Mouse (Mus musculus): ENCODE measurements around the gene Srrm4. TPM values are rescaled to one million over a fixed set of nuclear protein-coding genes. Genes with fewer than 3 reads are reported as not detected.
A peak's percentile ranks its signal among the peaks of the same experiment; 100 is the strongest.

Srrm4 gene
- polyA plus RNA-seq, 1 experiment from 2014 or later, result 0.42 TPM

- H3K9me3 ChIP-seq (replicated peaks), result no peaks in the 10 kb centered on the region
- H3K27me3 ChIP-seq, result peaks cover 19% of the 10 kb centered on the region; the same call in 1 of the 2 replicates
- WGBS, result 76% methylated on average over 19 of the region's 19 CpGs
- H3K4me3 ChIP-seq (replicated peaks), result no peak overlapping the region
- H3K36me3 ChIP-seq, result no peaks in the 10 kb centered on the region
- no peak overlapping the region for H3K27ac ChIP-seq
- peaks cover 4% of the 10 kb centered on the region for H3K4me1 ChIP-seq
- H3K4me2 ChIP-seq, result no peak overlapping the region
- ATAC-seq (replicated peaks; ENCODE audit: low FRiP score), result no peak
- H3K9ac ChIP-seq, result no peak overlapping the region
Observed at GRCm38 (mm10) chr5:116498880-116499640, 92.6 kb downstream of the Srrm4 start.

DNA sequence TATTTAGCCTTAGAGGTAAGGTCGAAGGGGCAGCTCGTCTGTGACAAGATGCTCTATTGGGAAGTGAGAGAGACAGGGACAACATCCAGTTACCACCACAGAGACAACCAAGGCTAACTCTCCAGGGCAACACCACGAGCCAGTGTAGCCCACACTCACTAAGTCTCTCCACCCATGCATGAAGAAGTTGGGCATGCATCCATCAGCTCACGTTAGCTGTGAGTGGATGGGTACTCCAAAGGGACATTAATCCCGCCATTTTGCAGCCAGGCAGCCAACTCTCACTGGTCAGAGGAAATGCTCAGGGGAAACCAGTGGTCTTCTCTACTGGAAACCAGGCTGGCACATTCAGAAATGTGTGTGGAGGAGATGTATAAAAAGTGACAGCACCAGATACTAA, 93.8 kb downstream of the Srrm4 start:
- Histone ChIP-seq H3K4me1 (peaks cover 4% of the 10 kb centered on the region), H3K4me2 (no peak overlapping the region), H3K9ac (no peak overlapping the region), H3K27me3 (peaks cover 19% of the 10 kb centered on the region; the same call in 1 of the 2 replicates), H3K27ac (no peak overlapping the region), H3K36me3 (no peaks in the 10 kb centered on the region), H3K4me3 (replicated peaks) (no peak overlapping the region), H3K9me3 (replicated peaks) (no peaks in the 10 kb centered on the region)
- 72% methylated on average over 5 of the region's 5 CpGs for WGBS
- no peak for ATAC-seq (replicated peaks; ENCODE audit: low FRiP score)

DNA sequence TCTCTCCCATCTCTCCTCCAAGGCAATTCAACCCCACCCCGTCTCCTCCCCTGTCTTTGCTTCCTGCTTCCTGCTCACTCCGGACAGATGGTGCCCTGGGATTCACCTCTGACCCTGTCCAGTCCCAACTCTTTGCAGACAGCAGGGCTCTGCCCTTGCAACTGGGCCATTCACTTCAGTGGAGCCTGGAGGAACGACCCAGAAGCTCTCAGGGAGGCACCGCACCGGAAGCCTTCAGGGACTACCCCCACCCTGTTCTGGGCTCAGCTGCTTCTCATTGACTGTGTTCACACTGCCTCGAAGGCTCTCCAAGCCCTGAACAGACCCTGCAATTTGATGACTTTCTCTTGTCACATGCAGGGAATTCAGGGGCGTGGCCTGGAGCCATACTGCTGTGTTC, 94.4 kb downstream of the Srrm4 start:
- WGBS, result 9% methylated on average over 7 of the region's 7 CpGs
- no peaks in the 10 kb centered on the region for H3K36me3 ChIP-seq
- peak; percentile 56; the same call in 1 of the 2 replicates for ATAC-seq (replicated peaks; ENCODE audit: low FRiP score)
- H3K27me3 ChIP-seq, result peaks cover 19% of the 10 kb centered on the region; the same call in 1 of the 2 replicates
- H3K9me3 ChIP-seq (replicated peaks), result no peaks in the 10 kb centered on the region
- H3K4me2 ChIP-seq, result no peak overlapping the region
- H3K27ac ChIP-seq, result no peak overlapping the region
- H3K4me1 ChIP-seq, result peaks cover 4% of the 10 kb centered on the region
- H3K9ac ChIP-seq, result no peak overlapping the region
- no peak overlapping the region for H3K4me3 ChIP-seq (replicated peaks)

DNA sequence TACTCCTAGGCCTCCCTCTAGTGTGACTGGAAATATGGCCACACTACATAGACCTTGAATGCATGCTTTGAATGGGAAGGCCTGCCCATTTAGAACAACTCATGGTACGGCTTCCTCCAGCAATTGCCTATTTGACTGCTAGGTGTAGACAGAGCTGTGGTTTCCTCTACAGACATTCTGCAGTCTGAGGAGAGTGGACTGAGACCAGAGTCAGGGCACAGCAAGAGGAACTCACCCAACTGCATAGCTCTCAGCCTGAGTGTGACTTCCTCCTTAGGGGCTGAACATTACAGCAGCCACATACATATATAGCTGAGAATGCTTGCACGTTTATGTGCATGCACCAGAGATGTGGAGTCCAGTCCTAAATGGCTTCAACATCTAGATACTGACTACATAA, 94.9 kb downstream of the Srrm4 start:
- no peak overlapping the region for H3K9ac ChIP-seq
- H3K27ac ChIP-seq, result no peak overlapping the region
- H3K4me3 ChIP-seq (replicated peaks), result no peak overlapping the region
- peaks cover 14% of the 10 kb centered on the region; the same call in 1 of the 2 replicates for H3K27me3 ChIP-seq
- H3K9me3 ChIP-seq (replicated peaks), result no peaks in the 10 kb centered on the region
- H3K4me1 ChIP-seq, result peaks cover 4% of the 10 kb centered on the region
- no peaks in the 10 kb centered on the region for H3K36me3 ChIP-seq
- H3K4me2 ChIP-seq, result no peak overlapping the region
- ATAC-seq (replicated peaks; ENCODE audit: low FRiP score), result no peak
- WGBS, result 63% methylated on average over 2 of the region's 2 CpGs

GRCm38 (mm10) chr5:116495466-116495865, 96.2 kb downstream of the Srrm4 start:
- Histone ChIP-seq H3K9me3 (replicated peaks) (no peaks in the 10 kb centered on the region), H3K4me2 (no peak overlapping the region), H3K36me3 (no peaks in the 10 kb centered on the region), H3K4me3 (replicated peaks) (no peak overlapping the region), H3K27ac (no peak overlapping the region), H3K4me1 (peaks cover 12% of the 10 kb centered on the region), H3K27me3 (0 out of 2 replicates have a peak, but pooled peaks cover 8% of the 10 kb centered on the region), H3K9ac (no peak overlapping the region)
- WGBS, result 59% methylated on average over 9 of the region's 9 CpGs
- no peak for ATAC-seq (replicated peaks; ENCODE audit: low FRiP score)

DNA sequence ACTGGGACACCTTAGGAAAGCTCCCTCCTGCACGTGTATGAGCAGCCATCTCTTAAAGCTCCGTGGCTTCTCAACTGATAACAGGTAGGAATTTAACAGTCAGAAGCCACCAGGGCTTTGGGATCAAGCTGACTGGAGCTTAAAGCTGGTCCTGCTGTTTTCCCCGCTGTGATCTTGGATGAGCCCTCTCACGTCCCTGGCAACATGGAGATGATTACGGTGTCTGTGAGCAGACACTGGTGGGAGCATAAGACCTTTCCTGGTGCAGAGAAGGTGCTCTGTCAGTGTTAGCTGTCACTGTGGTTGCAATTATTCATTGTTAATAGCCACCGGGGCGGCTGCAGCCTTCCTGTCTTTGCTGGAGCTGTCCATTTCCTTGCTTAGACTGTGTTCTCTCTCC, 97.2 kb downstream of the Srrm4 start:
- H3K4me1 ChIP-seq, result peaks cover 21% of the 10 kb centered on the region
- H3K4me2 ChIP-seq, result no peak overlapping the region
- no peaks in the 10 kb centered on the region for H3K36me3 ChIP-seq
- ATAC-seq (replicated peaks; ENCODE audit: low FRiP score), result no peak
- H3K4me3 ChIP-seq (replicated peaks), result no peak overlapping the region
- H3K9ac ChIP-seq, result no peak overlapping the region
- WGBS, result 40% methylated on average over 7 of the region's 7 CpGs
- H3K9me3 ChIP-seq (replicated peaks), result no peaks in the 10 kb centered on the region
- no peak overlapping the region for H3K27ac ChIP-seq
- H3K27me3 ChIP-seq, result 0 out of 2 replicates have a peak, but pooled peaks cover 8% of the 10 kb centered on the region

GRCm38 (mm10) chr5:116492726-116493125, 98.9 kb downstream of the Srrm4 start:
- no peaks in the 10 kb centered on the region for H3K36me3 ChIP-seq
- 84% methylated on average over 3 of the region's 3 CpGs for WGBS
- H3K27me3 ChIP-seq, result 0 out of 2 replicates have a peak, but pooled peaks cover 4% of the 10 kb centered on the region
- no peak for ATAC-seq (replicated peaks; ENCODE audit: low FRiP score)
- peaks cover 21% of the 10 kb centered on the region for H3K4me1 ChIP-seq
- H3K4me2 ChIP-seq, result no peak overlapping the region
- no peak overlapping the region for H3K27ac ChIP-seq
- no peak overlapping the region for H3K4me3 ChIP-seq (replicated peaks)
- no peak overlapping the region for H3K9ac ChIP-seq
- no peaks in the 10 kb centered on the region for H3K9me3 ChIP-seq (replicated peaks)

GRCm38 (mm10) chr5:116491794-116492420, 99.7 kb downstream of the Srrm4 start:
- 56% methylated on average over 12 of the region's 12 CpGs for WGBS
- ATAC-seq (replicated peaks; ENCODE audit: low FRiP score), result no peak
- Histone ChIP-seq H3K4me1 (peaks cover 17% of the 10 kb centered on the region; the same call in 1 of the 2 replicates), H3K27me3 (0 out of 2 replicates have a peak, but pooled peaks cover 4% of the 10 kb centered on the region), H3K4me3 (replicated peaks) (no peak overlapping the region), H3K9ac (no peak overlapping the region), H3K27ac (no peak overlapping the region), H3K9me3 (replicated peaks) (no peaks in the 10 kb centered on the region), H3K36me3 (no peaks in the 10 kb centered on the region), H3K4me2 (no peak overlapping the region)

DNA sequence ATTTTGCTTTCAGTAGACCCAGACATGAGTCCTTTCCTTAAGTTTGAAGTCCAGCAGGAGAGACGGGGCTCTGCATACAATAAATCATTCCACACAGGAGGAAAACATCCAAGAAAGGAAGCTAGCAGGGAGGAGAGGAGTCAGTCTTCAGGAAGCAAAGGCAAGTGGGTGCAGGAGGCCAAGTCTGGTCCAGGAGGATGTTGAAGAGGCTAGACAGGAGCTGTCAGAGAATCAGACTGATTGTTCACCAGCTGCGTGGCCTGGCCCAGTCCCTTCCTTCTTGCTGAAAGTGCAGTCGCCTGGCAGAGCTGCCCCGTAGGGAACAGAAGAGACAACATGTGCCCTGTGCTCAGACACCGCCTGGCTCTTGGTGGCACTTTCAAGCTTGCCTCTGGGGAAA, 100.8 kb downstream of the Srrm4 start:
- Histone ChIP-seq H3K27me3 (0 out of 2 replicates have a peak, but pooled peaks cover 4% of the 10 kb centered on the region), H3K4me2 (no peak overlapping the region), H3K4me3 (replicated peaks) (no peak overlapping the region), H3K4me1 (peaks cover 17% of the 10 kb centered on the region; the same call in 1 of the 2 replicates), H3K27ac (no peak overlapping the region), H3K9me3 (replicated peaks) (no peaks in the 10 kb centered on the region), H3K36me3 (no peaks in the 10 kb centered on the region), H3K9ac (no peak overlapping the region)
- WGBS, result 42% methylated on average over 5 of the region's 5 CpGs
- no peak for ATAC-seq (replicated peaks; ENCODE audit: low FRiP score)

GRCm38 (mm10) chr5:116489621-116490020, 102.0 kb downstream of the Srrm4 start:
- WGBS, result 54% methylated on average over 8 of the region's 8 CpGs
- H3K27me3 ChIP-seq, result 0 out of 2 replicates have a peak, but pooled peaks cover 4% of the 10 kb centered on the region
- H3K9me3 ChIP-seq (replicated peaks), result no peaks in the 10 kb centered on the region
- H3K27ac ChIP-seq, result no peak overlapping the region
- no peak for ATAC-seq (replicated peaks; ENCODE audit: low FRiP score)
- H3K36me3 ChIP-seq, result no peaks in the 10 kb centered on the region
- peaks cover 27% of the 10 kb centered on the region for H3K4me1 ChIP-seq
- no peak overlapping the region for H3K4me3 ChIP-seq (replicated peaks)
- no peak overlapping the region for H3K9ac ChIP-seq
- H3K4me2 ChIP-seq, result no peak overlapping the region

- H3K9me3 ChIP-seq (replicated peaks), result no peaks in the 10 kb centered on the region
- H3K4me1 ChIP-seq, result peaks cover 29% of the 10 kb centered on the region
- WGBS, result 69% methylated on average over 4 of the region's 4 CpGs
- no peak overlapping the region for H3K9ac ChIP-seq
- H3K4me2 ChIP-seq, result no peak overlapping the region
- H3K27me3 ChIP-seq, result no peaks in the 10 kb centered on the region
- H3K4me3 ChIP-seq (replicated peaks), result no peak overlapping the region
- no peak overlapping the region for H3K27ac ChIP-seq
- ATAC-seq (replicated peaks; ENCODE audit: low FRiP score), result no peak
- H3K36me3 ChIP-seq, result no peaks in the 10 kb centered on the region
Observed at GRCm38 (mm10) chr5:116486135-116486534, 105.5 kb downstream of the Srrm4 start.

DNA sequence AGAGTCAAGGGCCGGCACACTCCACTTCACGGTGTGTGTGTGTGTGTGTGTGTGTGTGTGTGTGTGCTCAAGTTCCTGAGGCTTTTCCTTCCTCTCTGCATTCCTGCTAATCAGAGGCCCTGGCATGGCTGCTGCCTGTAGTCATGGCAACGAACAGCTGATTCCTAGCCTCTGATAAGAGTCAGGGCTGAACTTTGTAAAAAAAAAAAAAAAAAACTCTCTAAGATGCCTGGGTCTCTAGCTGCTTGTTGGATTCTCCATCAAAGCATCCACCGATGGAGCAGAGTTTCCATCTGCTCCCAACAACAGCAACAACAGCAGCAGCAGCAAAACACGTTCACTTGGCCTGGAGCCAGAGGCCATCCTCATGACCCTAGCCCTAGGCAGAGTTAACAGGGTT, 106.5 kb downstream of the Srrm4 start:
- no peaks in the 10 kb centered on the region for H3K9me3 ChIP-seq (replicated peaks)
- no peak overlapping the region for H3K4me3 ChIP-seq (replicated peaks)
- no peaks in the 10 kb centered on the region for H3K36me3 ChIP-seq
- H3K27ac ChIP-seq, result no peak overlapping the region
- no peaks in the 10 kb centered on the region for H3K27me3 ChIP-seq
- 14% methylated on average over 5 of the region's 5 CpGs for WGBS
- H3K4me1 ChIP-seq, result peaks cover 20% of the 10 kb centered on the region
- ATAC-seq (replicated peaks; ENCODE audit: low FRiP score), result peak; percentile 70; the same call in 1 of the 2 replicates
- no peak overlapping the region for H3K4me2 ChIP-seq
- H3K9ac ChIP-seq, result no peak overlapping the region

Measured in kidney, embryonic 15.5 days (tissue).